8 mouse cellular contexts compared by ENCODE assay signal in genomic region chr2:33870369-33871180, GRCm38 (mm10). TPM values are rescaled to one million over a fixed set of nuclear protein-coding genes. Genes with fewer than 3 reads are reported as not detected.
DNase-seq lines count a peak whose midpoint lies in the region; ATAC-seq and TF ChIP-seq lines count a peak whose summit lies in the region.

No protein-coding gene starts in this region.

- H3K27me3 ChIP-seq in heart, adult 2 months (ENCODE audit: control insufficient read depth, insufficient read depth, low read length), result no peaks in the 10 kb centered on the region
- no peaks in the 10 kb centered on the region for H3K27me3 ChIP-seq in lung, embryonic 14.5 days (ENCODE audit: insufficient read depth, low read length)

- TF ChIP-seq EP300 in heart, adult 2 months (IDR thresholded peaks at IDR 0.05; ENCODE audit: insufficient read depth, low read depth, low read length), result peak; percentile 84

- peak; percentile 32; the same call in 1 of the 2 replicates for ATAC-seq in lung, embryonic 14.5 days (ENCODE audit: insufficient read depth)
- no peak for ATAC-seq in erythroblast, adult 5-6 weeks (replicated peaks; ENCODE audit: low FRiP score, poor library complexity, severe bottlenecking)

- TF ChIP-seq POLR2A in heart, adult 2 months (IDR thresholded peaks at IDR 0.05; ENCODE audit: insufficient read depth, low read depth, low read length), result no peak

- no peak for TF ChIP-seq CTCF in heart, adult 2 months (IDR thresholded peaks at IDR 0.05)
- TF ChIP-seq CTCF in lung, embryonic 14.5 days (IDR thresholded peaks at IDR 0.05; ENCODE audit: low read depth), result no peak

- peak overlapping the region; percentile 36 for H3K27ac ChIP-seq in heart, adult 2 months
- peak overlapping the region; percentile 85 for H3K27ac ChIP-seq in lung, embryonic 14.5 days (ENCODE audit: low read depth)

- no peak overlapping the region for H3K4me2 ChIP-seq in lung, embryonic 14.5 days

- peaks cover 5% of the 10 kb centered on the region; the same call in 1 of the 2 replicates for H3K36me3 ChIP-seq in heart, adult 2 months (ENCODE audit: control insufficient read depth, insufficient read depth, low read length)
- peaks cover 30% of the 10 kb centered on the region for H3K36me3 ChIP-seq in lung, embryonic 14.5 days (ENCODE audit: insufficient read depth)

- peaks cover 19% of the 10 kb centered on the region for H3K4me1 ChIP-seq in heart, adult 2 months (ENCODE audit: control insufficient read depth, insufficient read depth, low read length)
- H3K4me1 ChIP-seq in lung, embryonic 14.5 days (ENCODE audit: insufficient read depth), result peaks cover 19% of the 10 kb centered on the region

- peak; percentile 21 for DNase-seq in CD4-positive helper T cell, adult 2 months (ENCODE audit: low read depth, low spot score)
- peak; percentile 77 for DNase-seq in adrenal gland, adult 2 months
- DNase-seq in heart, adult 2 months, result peak; percentile 69 to 84
- DNase-seq in kidney, adult 9 months, result peak; percentile 94
- DNase-seq in lung, embryonic 14.5 days, result peak; percentile 74
- DNase-seq in skeletal muscle tissue, adult 2 months (ENCODE audit: low read depth, low spot score), result peak; percentile 45
- DNase-seq in right cerebral cortex, postnatal 14 days, result no peak

- peaks cover under 1% of the 10 kb centered on the region; the same call in 1 of the 2 replicates for H3K79me2 ChIP-seq in heart, adult 2 months (replicated peaks; ENCODE audit: control insufficient read depth, insufficient read depth, low read length)

- no peak overlapping the region for H3K4me3 ChIP-seq in heart, adult 2 months
- no peak overlapping the region for H3K4me3 ChIP-seq in lung, embryonic 14.5 days (ENCODE audit: low read depth, low read length)

- peak overlapping the region; percentile 11; the same call in 1 of the 2 replicates for H3K9ac ChIP-seq in heart, adult 2 months (ENCODE audit: low read depth, low read length)
- H3K9ac ChIP-seq in lung, embryonic 14.5 days, result peak overlapping the region; percentile 32; the same call in 1 of the 2 replicates

- no peaks in the 10 kb centered on the region; the same call in 1 of the 2 replicates for H3K9me3 ChIP-seq in lung, embryonic 14.5 days (ENCODE audit: low read depth, low read length)

- WGBS in heart, adult 2 months, result 42% methylated on average over 17 of the region's 17 CpGs
- WGBS in lung, embryonic 14.5 days, result 51% methylated on average over 17 of the region's 17 CpGs

- intact Hi-C loops in heart, adult 2 months (cut with DNase I), result loop anchor here (2.0 to 5.0 kb wide), 3 partner anchors 16 to 47 kb away; partner anchors contain the start of gene Mvb12b

RNA-seq across cellular contexts. Expression of gene Mvb12b, which starts 17.2 kb away (rescaled TPM):
- total RNA-seq in adrenal gland, adult 2 months (2021), result 10 to 100 TPM; 16.3 to 23.3 TPM
- 27.8 and 41.3 TPM in 2 replicates for polyA plus RNA-seq in adrenal gland, adult 2 months (2012; rRNA removed)
- 10 to 100 TPM; 17.8 to 21.6 TPM for total RNA-seq in heart, adult 2 months (2021)
- polyA plus RNA-seq in heart, adult 2 months (2012; rRNA removed), result 20.4 and 27.5 TPM in 2 replicates
- polyA plus RNA-seq in lung, embryonic 14.5 days (2014; fragmentation: Nextera tagmentation; extraction: Ambion mirVana), result 20.7 and 24.8 TPM in 2 replicates
- total RNA-seq in erythroblast, adult 5-6 weeks (2015; ENCODE audit: low replicate concordance), result 20.3 and 23.8 TPM in 2 replicates
- total RNA-seq in erythroblast, adult 5-6 weeks (2017; ENCODE audit: low replicate concordance), result 17.1 and 17.3 TPM in 2 replicates
